Mouse (Mus musculus) skeletal muscle tissue, postnatal 0 days (tissue): ENCODE measurements around the gene Psmb7. TPM values are rescaled to one million over a fixed set of nuclear protein-coding genes. Genes with fewer than 3 reads are reported as not detected.

Source experiments
- microRNA-seq, 2 experiments: library from miRNA; unstranded; fragments of <30 nt; microRNA quantifications; one replicate each; pipeline ENCODE4; 2016
- polyA plus RNA-seq: library from polyadenylated mRNA; unstranded; fragments of >200 nt; fragmentation: Nextera tagmentation; extraction: Ambion mirVana; gene quantifications from 2 replicates; pipeline ENCODE4 v1.2.1, GENCODE M21; 2015

The Psmb7 gene
- 246 and 252 TPM in 2 replicates for polyA plus RNA-seq

GRCm38 (mm10) chr2:38643625-38644427 is at the start of gene Psmb7:
Psmb7 (minus strand) TSS chr2:38644087.

Small RNA genes lying within 50 kb of the gene (microRNA-seq; reads per million reads assigned to microRNA genes)
- 0 reads per million in 2 experiments for gene Gm27634

Other genes starting within 250 kb of the Psmb7 start
- 32.1 and 36.4 TPM in 2 replicates for gene Nek6, start 132.4 kb downstream of the Psmb7 start, polyA plus RNA-seq
- gene Nr5a1, start 70.5 kb upstream of the Psmb7 start, polyA plus RNA-seq = 0.05 TPM in 1 of 2 replicates, not detected in the other